Mouse (Mus musculus): Measurements from ENCODE around the gene Rabggtb. TPM values are rescaled to one million over a fixed set of nuclear protein-coding genes. Genes with fewer than 3 reads are reported as not detected.

Gene Rabggtb
- 51.4 to 61.8 TPM (median 59.8 TPM) in 4 replicates for total RNA-seq (2023)

DNA sequence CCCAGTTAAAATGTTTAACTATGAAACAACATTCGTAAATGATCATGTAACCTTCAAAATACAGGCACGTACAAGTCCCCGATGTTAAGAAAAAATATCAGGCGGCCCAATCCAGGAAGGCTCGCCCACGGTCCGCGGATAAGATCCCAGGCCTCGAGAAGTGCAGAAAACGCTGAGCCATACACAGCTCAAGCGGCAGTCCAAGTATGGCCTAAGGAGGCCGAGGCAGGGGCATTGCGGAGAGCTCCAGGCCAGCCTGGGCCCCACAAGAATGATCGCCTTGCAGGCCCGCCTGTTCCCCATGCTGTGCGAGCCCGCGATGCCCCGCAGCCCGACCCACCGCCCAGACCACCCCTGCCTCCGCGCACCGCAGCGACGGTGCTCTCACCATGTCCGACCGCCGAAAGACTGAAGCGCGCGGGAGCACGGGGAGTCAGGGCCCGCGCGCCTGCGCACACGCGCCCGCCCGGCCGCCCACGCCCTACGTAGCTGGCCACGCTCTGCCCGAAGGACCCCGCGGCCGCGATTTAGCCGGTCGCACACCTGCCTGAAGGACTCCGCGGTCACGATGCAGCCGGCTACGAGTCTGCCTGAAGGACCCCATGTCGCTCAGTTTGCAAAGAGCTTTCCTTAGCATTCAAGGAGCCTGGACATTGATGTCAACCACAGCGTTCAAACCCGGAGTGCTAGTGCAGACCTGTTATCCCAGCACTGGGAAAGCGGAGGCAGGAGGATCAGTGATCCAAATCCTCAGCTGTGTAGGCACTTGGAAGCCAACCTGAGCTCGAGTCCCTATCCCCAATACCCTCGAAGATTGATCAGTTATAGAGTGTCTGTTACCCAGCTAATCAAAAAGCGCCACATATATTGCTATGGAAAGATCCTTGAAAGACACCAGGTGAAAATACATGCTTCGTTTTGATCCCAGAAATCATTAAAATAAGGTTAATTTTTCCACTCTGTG is at the start of gene Rabggtb:
Rabggtb (minus strand) TSS at position 464 of the 964 bp plus-strand sequence.

GRCm38 (mm10) chr3:153944335-153944990 is 31.7 kb upstream of the Rabggtb start, which contains the start of gene Acadm:
Gene Acadm (minus strand): TSS chr3:153944632.

GRCm38 (mm10) chr3:153906136-153906871 is 6.5 kb downstream of the Rabggtb start, which contains the start of gene Msh4:
Gene Msh4 (minus strand): TSS chr3:153906138.

Other genes with a start within 250 kb of the Rabggtb start
- gene St6galnac3, start 187.8 kb downstream of the Rabggtb start, total RNA-seq (2023): 8.5 to 13.9 TPM (median 11.6 TPM) in 4 replicates
- gene Asb17, start 68.8 kb downstream of the Rabggtb start, total RNA-seq (2023): not detected in 4 replicates
- gene Msh4, start 6.9 kb downstream of the Rabggtb start, total RNA-seq (2023): 0.18 TPM in 1 of 4 replicates, not detected in the others
- gene Acadm, start 31.6 kb upstream of the Rabggtb start, total RNA-seq (2023): 47.1 to 52.5 TPM (median 51.8 TPM) in 4 replicates
- gene Slc44a5, start 60.4 kb upstream of the Rabggtb start, total RNA-seq (2023): not detected in 4 replicates

Data from B cell, adult 62 days (primary cell).